ENCODE assay signal across 11 mouse cellular contexts in the genomic region with DNA sequence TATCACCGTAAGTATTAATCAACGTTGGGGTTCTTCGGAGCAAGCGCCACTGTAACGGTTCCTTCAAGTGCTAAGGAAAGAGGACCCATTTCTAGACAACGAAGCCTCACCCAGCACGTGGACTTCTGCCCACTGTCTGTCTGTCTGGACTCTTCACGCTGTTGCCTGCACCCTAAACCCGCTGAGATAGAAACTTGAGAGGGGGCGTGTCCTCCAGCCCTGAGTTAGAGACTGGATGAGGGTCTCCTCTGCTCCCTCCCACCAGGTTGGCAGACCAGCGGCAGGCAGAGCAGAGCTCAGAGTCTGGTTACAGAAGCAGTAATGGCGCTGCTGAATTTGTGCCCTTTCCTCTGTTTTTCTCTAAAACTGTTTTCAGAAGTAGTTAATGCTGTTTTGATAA. TPM values are rescaled to one million over a fixed set of nuclear protein-coding genes. Genes with fewer than 3 reads are reported as not detected.
A peak's percentile ranks its signal among the peaks of the same experiment; 100 is the strongest.
DNase-seq lines count a peak whose midpoint lies in the region; ATAC-seq lines count a peak whose summit lies in the region.
"Had no signal": no experiment of that assay in that cellular context is flagged by ENCODE, and none has a peak within 500 bp of the region (broad histone marks: within the 10 kb centered on the region; RNA-seq: fewer than 3 reads in every experiment).

No protein-coding gene starts in this region.

- H3K4me2 ChIP-seq in lung, embryonic 16.5 days (ENCODE audit: low read depth, low read length) = peak overlapping the region; percentile 44
- H3K4me2 ChIP-seq in forebrain, embryonic 15.5 days (replicated peaks) = peak overlapping the region; percentile 36
- peak overlapping the region; percentile 39 for H3K4me2 ChIP-seq in liver, embryonic 11.5 days
- peak overlapping the region; percentile 49 for H3K4me2 ChIP-seq in stomach, embryonic 16.5 days (ENCODE audit: low read depth, low read length)

- peak overlapping the region; percentile 98 for H3K27ac ChIP-seq in lung, embryonic 16.5 days (ENCODE audit: low read length)
- no peak overlapping the region for H3K27ac ChIP-seq in forebrain, embryonic 15.5 days (replicated peaks)
- H3K27ac ChIP-seq in liver, embryonic 11.5 days (ENCODE audit: low read depth, low read length) = no peak overlapping the region
- H3K27ac ChIP-seq in stomach, embryonic 16.5 days (ENCODE audit: low read length) = peak overlapping the region; percentile 50

- no peak overlapping the region for H3K9ac ChIP-seq in lung, embryonic 16.5 days (ENCODE audit: low read length)
- H3K9ac ChIP-seq in forebrain, embryonic 15.5 days (replicated peaks) = no peak overlapping the region
- H3K9ac ChIP-seq in liver, embryonic 11.5 days (ENCODE audit: low read depth, low read length) = no peak overlapping the region
- peak overlapping the region; percentile 28; the same call in 1 of the 2 replicates for H3K9ac ChIP-seq in stomach, embryonic 16.5 days (ENCODE audit: low read length)

- H3K27me3 ChIP-seq in lung, embryonic 16.5 days (ENCODE audit: control insufficient read depth, insufficient read depth, low read depth, low read length) = no peaks in the 10 kb centered on the region
- H3K27me3 ChIP-seq in forebrain, embryonic 15.5 days = no peaks in the 10 kb centered on the region
- no peaks in the 10 kb centered on the region for H3K27me3 ChIP-seq in liver, embryonic 11.5 days (replicated peaks; ENCODE audit: control insufficient read depth, insufficient read depth, low read length)
- H3K27me3 ChIP-seq in stomach, embryonic 16.5 days (ENCODE audit: control insufficient read depth, insufficient read depth, low read length) = no peaks in the 10 kb centered on the region

- peak overlapping the region; percentile 12; the same call in 1 of the 2 replicates for H3K4me3 ChIP-seq in lung, embryonic 16.5 days (ENCODE audit: low read length)
- H3K4me3 ChIP-seq in forebrain, embryonic 15.5 days = peak overlapping the region; percentile 14; the same call in 1 of the 2 replicates
- no peak overlapping the region for H3K4me3 ChIP-seq in liver, embryonic 11.5 days (ENCODE audit: low read depth, low read length)
- no peak overlapping the region; the same call in 1 of the 2 replicates for H3K4me3 ChIP-seq in stomach, embryonic 16.5 days (replicated peaks; ENCODE audit: low read length)

- ATAC-seq in lung, embryonic 16.5 days (ENCODE audit: low read depth) = no peak
- ATAC-seq in forebrain, embryonic 15.5 days (replicated peaks) = peak; percentile 54; the same call in 1 of the 2 replicates
- ATAC-seq in liver, embryonic 11.5 days (replicated peaks; ENCODE audit: low FRiP score) = no peak
- peak; percentile 48; the same call in 1 of the 2 replicates for ATAC-seq in stomach, embryonic 16.5 days (ENCODE audit: insufficient read depth, low FRiP score)

- no peaks in the 10 kb centered on the region for H3K36me3 ChIP-seq in lung, embryonic 16.5 days (ENCODE audit: control insufficient read depth, insufficient read depth, low read length)
- no peaks in the 10 kb centered on the region for H3K36me3 ChIP-seq in forebrain, embryonic 15.5 days
- no peaks in the 10 kb centered on the region for H3K36me3 ChIP-seq in liver, embryonic 11.5 days (ENCODE audit: control insufficient read depth, insufficient read depth, low read length)
- no peaks in the 10 kb centered on the region for H3K36me3 ChIP-seq in stomach, embryonic 16.5 days (ENCODE audit: control insufficient read depth, insufficient read depth, low read length)

- 5% methylated on average over 12 of the region's 12 CpGs for whole genome bisulfite sequencing in lung, embryonic 16.5 days
- 15% methylated on average over 12 of the region's 12 CpGs for WGBS in forebrain, embryonic 15.5 days
- WGBS in liver, embryonic 11.5 days = 13% methylated on average over 12 of the region's 12 CpGs
- 9% methylated on average over 12 of the region's 12 CpGs for WGBS in stomach, embryonic 16.5 days

- H3K9me3 ChIP-seq in lung, embryonic 16.5 days (ENCODE audit: control insufficient read depth, low read length) = no peaks in the 10 kb centered on the region
- no peaks in the 10 kb centered on the region for H3K9me3 ChIP-seq in forebrain, embryonic 15.5 days
- H3K9me3 ChIP-seq in liver, embryonic 11.5 days (ENCODE audit: control insufficient read depth, low read length) = no peaks in the 10 kb centered on the region
- no peaks in the 10 kb centered on the region for H3K9me3 ChIP-seq in stomach, embryonic 16.5 days (replicated peaks; ENCODE audit: control insufficient read depth, low read length)

- peaks cover 52% of the 10 kb centered on the region for H3K4me1 ChIP-seq in lung, embryonic 16.5 days (replicated peaks; ENCODE audit: control insufficient read depth, insufficient read depth, low read length)
- peaks cover 19% of the 10 kb centered on the region for H3K4me1 ChIP-seq in forebrain, embryonic 15.5 days
- peaks cover 9% of the 10 kb centered on the region for H3K4me1 ChIP-seq in liver, embryonic 11.5 days (replicated peaks; ENCODE audit: control insufficient read depth, insufficient read depth, low read length)
- peaks cover 20% of the 10 kb centered on the region; the same call in 1 of the 2 replicates for H3K4me1 ChIP-seq in stomach, embryonic 16.5 days (ENCODE audit: control insufficient read depth, insufficient read depth, low read length)

- no peak for DNase-seq in lung, postnatal 10 days
- no peak for DNase-seq in liver, embryonic 11.5 days (ENCODE audit: low spot score)
- DNase-seq in urinary bladder, adult 18-20 months (ENCODE audit: low spot score in 2 of 2) = no peak
- no peak for DNase-seq in c-Kit-positive CD71-positive TER-119-positive erythroid progenitor cells, embryonic 14.5 days (ENCODE audit: low spot score)
- DNase-seq in layer of hippocampus, adult 8-10 months (ENCODE audit: low spot score in 2 of 2) = no peak

RNA-seq across cellular contexts. Expression of a gene that starts 10.0 kb away (rescaled TPM):
- 0.26 and 0.53 TPM in 2 replicates for polyA plus RNA-seq in lung, embryonic 16.5 days (2015; fragmentation: Nextera tagmentation; extraction: Ambion mirVana)
- 0.11 TPM in 2 replicates for polyA plus RNA-seq in forebrain, embryonic 15.5 days (2015; fragmentation: Nextera tagmentation; extraction: Ambion mirVana)
- 0.66 and 0.70 TPM in 2 replicates for polyA plus RNA-seq in liver, embryonic 11.5 days (2014; fragmentation: Nextera tagmentation; extraction: Ambion mirVana)
- 0.16 and 1.7 TPM in 2 replicates for polyA plus RNA-seq in stomach, embryonic 16.5 days (2015; fragmentation: Nextera tagmentation; extraction: Ambion mirVana)
- under 1 TPM; 0.24 to 0.60 (median 0.43) TPM for total RNA-seq in layer of hippocampus, adult 8-10 months (2022)
- total RNA-seq: common myeloid progenitor, adult 5-6 weeks; neutrophil, adult 5-6 weeks had no signal
- polyA plus RNA-seq: large intestine, adult 2 months had no signal

Comparison
In these comparisons a context has a peak if more than half of its experiments do, and no peak if none do; other contexts are left out.
1. ATAC-seq: peak in forebrain, embryonic 15.5 days (single experiment) and stomach, embryonic 16.5 days (single experiment); none in lung, embryonic 16.5 days (single experiment) and liver, embryonic 11.5 days (single experiment).
2. H3K27ac ChIP-seq: peak in lung, embryonic 16.5 days (single experiment) and stomach, embryonic 16.5 days (single experiment); none in forebrain, embryonic 15.5 days (single experiment) and liver, embryonic 11.5 days (single experiment).
3. H3K4me3 ChIP-seq: peak in lung, embryonic 16.5 days (single experiment) and forebrain, embryonic 15.5 days (single experiment); none in liver, embryonic 11.5 days (single experiment) and stomach, embryonic 16.5 days (single experiment).
4. Peak in every context shown above with its lines, with median percentiles within 50 percentile points of each other: H3K4me2 ChIP-seq.